Mouse (Mus musculus) heart, adult 2 months (tissue): ENCODE data around the gene Ldlr.

Experiments
- CTCF ChIP-seq: fragments of 200-600 bp; IDR thresholded peaks from 2 replicates; pipeline ENCODE4 v1.8.1; 2022; ENCODE audit warnings: antibody characterized with exemption, mild to moderate bottlenecking, moderate library complexity
- EP300 ChIP-seq: fragments of 200-500 bp; IDR thresholded peaks from 2 replicates; pipeline ENCODE4 v1.6.1; 2011; ENCODE audit warnings: low read depth, low read length, control low read depth; ENCODE audit not compliant: insufficient read depth
- POLR2A ChIP-seq: fragments of 200-500 bp; IDR thresholded peaks from 2 replicates; pipeline ENCODE4 v1.6.1; 2011; ENCODE audit warnings: mild to moderate bottlenecking, low read depth, low read length, control low read depth; ENCODE audit not compliant: insufficient read depth

DNA sequence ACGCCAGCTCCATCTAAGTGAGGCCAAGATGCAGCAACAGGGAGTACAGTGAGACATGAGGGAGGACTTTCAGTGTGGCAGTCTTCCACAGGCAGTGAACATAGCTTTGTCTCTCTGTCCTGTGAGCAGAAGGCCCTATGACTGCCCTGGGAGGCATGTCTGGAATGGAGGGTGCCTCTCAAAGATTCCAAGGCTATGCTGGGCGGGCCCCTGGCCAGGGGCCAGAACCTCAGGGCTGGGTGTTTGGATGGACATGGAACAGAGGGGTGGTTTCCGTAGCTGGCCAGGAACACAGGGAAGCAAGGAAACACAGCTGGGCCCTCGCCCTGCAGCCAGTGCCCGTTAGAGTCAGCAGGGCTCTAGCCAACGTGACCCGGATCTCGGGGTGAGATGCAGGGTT is 68.6 kb downstream of the Ldlr start:
- TF ChIP-seq CTCF = no peak
- peak; percentile 27; the same call in 1 of the 2 replicates for TF ChIP-seq POLR2A
- peak; percentile 65; the same call in 1 of the 2 replicates for TF ChIP-seq EP300
